Mouse (Mus musculus): ENCODE data around the gene Ints11. TPM values are rescaled to one million over a fixed set of nuclear protein-coding genes. Genes with fewer than 3 reads are reported as not detected.

Ints11 gene
- total RNA-seq, 2 experiments from 2014 or later, result 35.9 to 47.5 TPM

DNA sequence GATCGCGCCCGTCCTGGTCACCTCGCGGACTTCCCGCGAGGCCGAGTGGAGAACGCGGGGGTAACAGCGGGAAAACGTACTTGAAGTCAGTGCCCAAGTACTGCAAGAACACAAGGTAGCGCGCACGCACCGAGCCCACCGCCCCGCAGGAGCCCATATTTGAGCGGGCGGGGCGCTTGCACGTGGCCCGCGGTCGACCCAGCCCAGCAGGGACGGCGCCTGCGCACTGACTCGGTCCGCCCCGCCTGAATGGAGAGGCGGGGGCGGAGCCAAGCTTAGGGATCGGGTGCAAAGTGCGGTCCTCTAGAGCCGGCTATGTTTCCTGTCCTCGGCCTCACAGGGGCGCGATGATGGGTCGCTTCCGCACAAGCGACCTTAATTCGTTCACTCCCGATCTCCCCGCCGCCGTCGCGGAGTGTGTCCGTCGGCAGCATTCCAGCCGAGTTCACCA lies 22.2 kb downstream of the Ints11 start, which contains the start of the genes Pusl1 and Acap3:
Gene Pusl1 (minus strand): TSS at position 231 of the 451 bp plus-strand sequence.
Gene Acap3 (plus strand): TSS at position 272 of the 451 bp plus-strand sequence.
- peak; percentile 59 for ATAC-seq (replicated peaks; ENCODE audit: poor library complexity)

DNA sequence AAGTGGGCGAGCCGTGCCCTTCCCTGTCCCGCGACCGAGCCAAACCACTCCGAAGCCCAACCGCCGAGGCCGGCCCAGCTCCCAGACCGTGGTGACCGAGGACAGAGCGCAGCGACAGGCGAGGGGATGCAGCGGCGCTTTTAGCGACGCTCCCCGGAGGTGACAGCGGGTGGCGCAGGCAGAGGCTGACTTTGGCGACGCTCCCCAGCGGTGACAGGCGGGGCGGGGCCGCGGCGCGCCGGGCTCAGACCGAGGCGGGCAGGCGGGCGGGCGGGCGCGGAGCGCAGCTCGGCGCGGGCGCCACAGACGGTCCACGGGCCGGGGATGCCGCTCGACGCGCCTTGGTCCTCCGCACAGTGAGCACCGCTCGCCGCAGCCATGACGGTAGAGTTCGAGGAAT lies 22.7 kb downstream of the Ints11 start:
- peak; percentile 59 for ATAC-seq (replicated peaks; ENCODE audit: poor library complexity)

- peak; percentile 16 for ATAC-seq (replicated peaks; ENCODE audit: poor library complexity)
Observed at GRCm38 (mm10) chr4:155892438-155893211, 23.3 kb downstream of the Ints11 start.

DNA sequence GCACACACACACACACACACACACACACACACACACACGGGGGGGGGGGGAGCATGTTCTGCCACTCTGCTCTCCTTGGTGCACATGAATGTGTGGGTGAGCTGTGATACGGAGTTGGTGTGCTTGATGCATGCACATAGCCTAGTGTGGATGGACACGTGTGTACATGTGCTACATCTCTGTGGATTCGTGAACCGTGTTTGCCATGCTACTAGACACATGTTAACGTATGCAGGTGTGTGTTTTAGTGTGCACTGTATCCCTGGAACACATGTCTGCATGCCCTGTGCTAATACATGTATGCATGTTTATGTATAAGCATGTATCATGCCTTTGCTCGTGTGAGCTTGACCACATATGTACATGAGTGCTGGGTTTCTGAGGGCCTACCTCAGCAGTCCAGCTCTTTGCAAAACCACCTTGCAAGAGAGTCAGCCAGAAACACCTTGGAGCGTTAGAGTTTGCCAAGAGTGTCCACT lies 23.9 kb downstream of the Ints11 start:
- ATAC-seq (replicated peaks; ENCODE audit: poor library complexity), result no peak

DNA sequence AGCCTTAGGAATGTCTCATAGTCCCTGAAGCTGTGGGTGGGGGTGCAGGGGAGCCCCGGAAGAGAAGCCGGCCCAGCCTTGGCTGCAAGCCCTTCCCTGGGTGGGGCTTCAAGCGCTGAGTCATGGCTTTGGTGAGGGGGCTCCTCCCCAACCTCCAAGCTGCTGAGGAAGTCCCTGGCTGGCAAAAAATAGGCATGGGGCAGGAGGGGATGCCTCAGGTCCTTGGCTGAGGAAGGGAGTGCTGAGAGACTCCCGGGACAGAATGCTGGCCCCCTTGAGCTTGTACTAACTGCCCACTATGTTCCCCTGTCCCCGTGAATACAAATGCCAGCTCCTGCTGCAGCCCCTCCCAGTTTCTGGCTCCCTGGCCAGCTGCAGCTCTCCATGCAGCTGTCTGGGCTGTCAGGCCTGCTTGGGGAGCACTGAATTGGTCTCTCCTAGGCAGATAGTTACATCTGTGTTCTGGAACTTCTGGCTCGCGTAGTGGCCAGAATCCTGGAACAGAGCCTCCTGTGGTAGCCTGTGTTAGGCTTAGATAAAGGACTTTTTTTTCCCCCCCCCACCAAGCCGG lies 25.1 kb downstream of the Ints11 start:
- ATAC-seq (replicated peaks; ENCODE audit: poor library complexity), result peak; percentile 46

DNA sequence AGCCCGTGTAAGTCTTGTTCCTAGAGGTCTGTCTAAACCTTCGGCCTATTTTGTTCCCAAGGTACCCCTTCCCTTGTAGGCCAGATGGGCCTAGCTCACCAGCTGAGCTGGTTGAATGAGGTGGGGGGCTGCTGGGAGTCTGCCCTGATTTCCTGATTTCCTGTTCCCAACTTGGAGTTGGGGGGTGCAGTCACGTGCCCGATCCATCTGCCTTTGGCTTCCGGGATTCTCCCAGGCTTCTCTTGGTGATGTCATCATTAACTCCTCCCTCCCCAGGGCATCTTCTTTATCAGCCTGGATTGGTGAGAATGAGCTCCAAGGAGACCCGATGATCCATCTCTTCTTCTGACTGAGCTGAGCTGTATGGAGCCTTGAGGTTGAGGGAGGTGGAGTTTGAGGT lies 25.9 kb downstream of the Ints11 start:
- no peak for ATAC-seq (replicated peaks; ENCODE audit: poor library complexity)

GRCm38 (mm10) chr4:155895826-155896225 lies 26.5 kb downstream of the Ints11 start:
- ATAC-seq (replicated peaks; ENCODE audit: poor library complexity), result no peak

DNA sequence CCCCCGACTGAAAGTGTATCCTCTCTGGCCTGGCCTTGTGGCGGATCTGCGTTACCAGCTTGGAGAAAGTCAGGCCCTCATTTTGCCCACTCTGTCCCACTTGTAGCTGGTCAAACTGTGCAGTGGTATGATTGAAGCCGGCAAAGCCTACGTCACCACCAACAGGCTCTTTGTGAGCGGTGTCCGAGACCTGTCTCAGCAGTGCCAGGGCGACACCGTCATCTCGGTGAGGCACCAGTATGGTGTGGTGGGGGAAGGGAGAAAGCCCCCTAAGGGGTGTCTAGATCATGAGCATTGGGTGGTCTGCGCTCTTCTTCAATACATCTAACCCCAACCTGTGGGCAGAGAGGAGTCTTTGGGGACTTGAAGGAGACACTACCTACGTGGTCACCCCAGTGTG lies 27.1 kb downstream of the Ints11 start:
- no peak for ATAC-seq (replicated peaks; ENCODE audit: poor library complexity)

DNA sequence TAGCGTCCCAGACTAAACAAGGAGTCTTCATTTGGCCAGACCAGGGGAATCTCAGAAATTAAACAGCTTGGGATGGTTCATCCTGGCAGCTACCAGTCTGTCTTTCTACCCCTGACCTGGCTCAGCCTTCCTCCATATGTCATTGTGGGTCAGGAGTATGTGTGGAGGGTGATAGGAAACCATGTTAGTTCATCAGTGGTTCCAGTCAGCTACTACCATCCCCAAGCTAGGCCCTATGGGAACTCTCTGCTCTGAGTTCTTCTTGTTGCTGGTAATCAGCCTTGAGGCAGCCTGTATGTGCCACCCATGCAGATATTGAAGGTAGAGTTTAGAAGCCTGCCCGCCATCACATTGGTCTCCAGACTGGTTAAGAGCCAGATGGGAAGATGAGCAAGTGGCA lies 29.0 kb downstream of the Ints11 start:
- no peak for ATAC-seq (replicated peaks; ENCODE audit: poor library complexity)

DNA sequence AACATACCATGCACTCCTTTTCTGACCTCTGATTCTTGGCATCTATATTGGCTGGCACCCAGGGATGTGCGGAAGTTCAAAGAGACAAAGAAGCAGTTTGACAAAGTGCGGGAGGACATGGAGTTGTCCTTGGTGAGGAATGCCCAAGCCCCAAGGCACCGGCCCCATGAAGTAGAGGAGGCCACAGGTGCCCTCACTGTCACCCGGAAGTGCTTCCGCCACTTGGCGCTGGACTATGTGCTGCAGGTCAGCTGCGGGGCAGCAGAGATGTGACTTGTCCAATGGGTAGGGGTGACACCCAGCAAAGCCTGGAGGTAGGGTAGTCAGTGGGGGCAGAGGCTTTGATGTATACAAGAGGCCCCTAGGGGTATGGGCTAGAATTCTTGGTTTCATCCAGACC lies 30.0 kb downstream of the Ints11 start:
- ATAC-seq (replicated peaks; ENCODE audit: poor library complexity), result no peak

DNA sequence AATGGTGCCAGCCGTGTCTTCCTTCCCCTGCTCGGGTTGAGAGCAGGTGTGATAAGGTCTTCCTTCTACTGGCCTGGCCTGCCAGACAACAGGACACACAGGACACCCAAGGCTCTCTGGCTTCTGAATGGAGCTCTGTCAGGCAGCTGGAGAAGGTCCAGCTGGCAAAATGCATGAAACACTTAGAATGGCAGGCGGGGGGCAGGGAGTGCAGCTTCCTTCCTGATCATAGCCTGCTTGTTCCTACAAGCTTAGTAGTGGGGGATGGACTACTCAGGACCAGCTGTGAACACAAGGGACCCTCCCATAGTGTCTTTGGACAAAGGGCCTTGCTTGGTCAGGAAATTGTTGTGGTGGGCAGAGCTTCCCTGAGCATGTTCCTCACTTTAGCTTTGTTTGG lies 31.9 kb downstream of the Ints11 start:
- no peak for ATAC-seq (replicated peaks; ENCODE audit: poor library complexity)

GRCm38 (mm10) chr4:155903246-155903645 lies 33.9 kb downstream of the Ints11 start:
- ATAC-seq (replicated peaks; ENCODE audit: poor library complexity), result no peak

GRCm38 (mm10) chr4:155904318-155905102 lies 35.2 kb downstream of the Ints11 start:
- peak; percentile 59 for ATAC-seq (replicated peaks; ENCODE audit: poor library complexity)

- ATAC-seq (replicated peaks; ENCODE audit: poor library complexity), result no peak
Observed at GRCm38 (mm10) chr4:155905634-155906033, 36.3 kb downstream of the Ints11 start.

DNA sequence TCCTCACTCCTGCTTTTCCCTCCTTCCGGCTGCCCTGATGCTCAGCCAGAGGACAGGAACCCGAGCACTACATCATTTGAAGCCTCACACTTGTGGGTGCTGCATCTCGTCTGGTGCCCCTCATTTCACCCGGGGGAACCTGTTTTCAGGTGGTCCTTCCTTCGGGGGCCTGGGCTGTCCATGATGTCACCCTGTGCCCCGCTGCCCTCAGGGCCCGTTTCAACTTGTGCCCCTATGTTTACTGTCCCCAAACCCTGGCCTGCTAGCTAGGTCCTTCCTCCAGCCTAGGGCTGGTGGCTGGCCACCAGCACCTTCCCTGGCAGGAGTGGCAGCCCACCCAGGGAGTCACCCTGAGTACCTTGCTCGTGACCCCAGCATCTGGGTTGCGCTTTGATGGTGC lies 36.8 kb downstream of the Ints11 start:
- no peak for ATAC-seq (replicated peaks; ENCODE audit: poor library complexity)

- ATAC-seq (replicated peaks; ENCODE audit: poor library complexity), result no peak
Observed at GRCm38 (mm10) chr4:155907003-155907402, 37.7 kb downstream of the Ints11 start.

GRCm38 (mm10) chr4:155908281-155908680 lies 38.9 kb downstream of the Ints11 start:
- ATAC-seq (replicated peaks; ENCODE audit: poor library complexity), result no peak

- ATAC-seq (replicated peaks; ENCODE audit: poor library complexity), result no peak
Observed at GRCm38 (mm10) chr4:155908751-155909150, 39.4 kb downstream of the Ints11 start.

DNA sequence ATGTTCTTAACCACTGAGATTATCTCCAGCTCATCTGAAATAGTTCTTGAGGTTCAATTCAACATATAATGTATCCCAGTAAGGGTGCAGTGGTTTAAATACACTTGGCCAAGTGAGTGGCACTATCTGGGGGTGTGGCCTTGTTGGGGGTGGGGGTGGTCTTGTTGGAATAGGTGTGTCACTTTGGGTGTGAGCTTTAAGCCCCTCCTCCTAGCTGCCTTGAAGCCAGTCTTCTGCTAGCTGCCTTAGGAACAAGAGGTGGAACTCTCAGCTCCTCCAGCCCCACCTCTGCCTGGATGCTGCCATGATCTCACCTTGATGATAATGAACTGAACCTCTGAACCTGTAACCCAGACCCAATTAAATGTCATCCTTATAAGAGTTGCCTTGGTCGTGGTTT lies 62.7 kb downstream of the Ints11 start:
- ATAC-seq (replicated peaks; ENCODE audit: poor library complexity), result no peak
